Mouse (Mus musculus) kidney, adult 9 months (tissue): ENCODE measurements around the gene Zfp579.

Experiments
- DNase-seq: peaks from one replicate; pipeline ENCODE4 v3.0.0; 2022

Gene Zfp579

GRCm38 (mm10) chr7:4953815-4954445 lies 42.0 kb downstream of the Zfp579 start:
- no peak for DNase-seq

- DNase-seq = no peak
These were observed 45.2 kb downstream of the Zfp579 start for GRCm38 (mm10) chr7:4950561-4951342.

GRCm38 (mm10) chr7:4948386-4948785 lies 47.6 kb downstream of the Zfp579 start:
- DNase-seq = no peak

- DNase-seq = no peak
These were observed 48.1 kb downstream of the Zfp579 start for GRCm38 (mm10) chr7:4947855-4948254.

GRCm38 (mm10) chr7:4943223-4943815 lies 52.6 kb downstream of the Zfp579 start:
- DNase-seq = peak; percentile 98

GRCm38 (mm10) chr7:4942673-4943072 lies 53.3 kb downstream of the Zfp579 start:
- DNase-seq = no peak

- DNase-seq = peak; percentile 94
These were observed 55.9 kb downstream of the Zfp579 start for GRCm38 (mm10) chr7:4940068-4940479.

- peak; percentile 80 for DNase-seq
These were observed 57.5 kb downstream of the Zfp579 start for GRCm38 (mm10) chr7:4938456-4938855.

- no peak for DNase-seq
These were observed 58.6 kb downstream of the Zfp579 start for GRCm38 (mm10) chr7:4937392-4937791.

GRCm38 (mm10) chr7:4936832-4937231 lies 59.1 kb downstream of the Zfp579 start:
- DNase-seq = no peak

GRCm38 (mm10) chr7:4934160-4934914 lies 61.6 kb downstream of the Zfp579 start:
- no peak for DNase-seq
